Mouse (Mus musculus) myocyte (in vitro differentiated cells): ENCODE data around the gene Myh7. TPM values are rescaled to one million over a fixed set of nuclear protein-coding genes. Genes with fewer than 3 reads are reported as not detected.

Experiments
- H3K27me3 ChIP-seq: one replicate; pipeline ENCODE4 v1.6.1; 2011; ENCODE audit not compliant: control insufficient read depth, insufficient read depth, insufficient read length
- H3K36me3 ChIP-seq: one replicate; pipeline ENCODE4 v1.6.1; 2011; ENCODE audit not compliant: control insufficient read depth, insufficient read depth
- H3K4me2 ChIP-seq: one replicate; pipeline ENCODE4 v1.6.1; 2011; ENCODE audit warnings: low read depth, control low read depth
- H3K4me3 ChIP-seq: one replicate; pipeline ENCODE4 v1.5.1; 2011; ENCODE audit warnings: mild to moderate bottlenecking, control low read depth, moderate library complexity
- H3K79me2 ChIP-seq: one replicate; pipeline ENCODE4 v1.6.1; 2011; ENCODE audit not compliant: control insufficient read depth, insufficient read depth
- H3ac ChIP-seq: one replicate; pipeline ENCODE4 v1.6.1; 2011; ENCODE audit not compliant: control insufficient read depth, insufficient read length
- CEBPB ChIP-seq: IDR thresholded peaks from 2 replicates; pipeline ENCODE4 v1.6.1; 2011; ENCODE audit warnings: mild to moderate bottlenecking, moderate library complexity; ENCODE audit not compliant: poor library complexity, insufficient read depth, severe bottlenecking
- E2F4 ChIP-seq: IDR thresholded peaks from one replicate; pipeline ENCODE4 v1.6.1; 2011; ENCODE audit warnings: mild to moderate bottlenecking, control low read depth, moderate library complexity; ENCODE audit not compliant: insufficient read depth
- MAX ChIP-seq: IDR thresholded peaks from one replicate; pipeline ENCODE4 v1.6.1; 2011; ENCODE audit warnings: low read depth, mild to moderate bottlenecking, control low read depth
- MYOD1 ChIP-seq, 3 experiments: IDR thresholded peaks; one replicate each; pipeline ENCODE4 v1.6.1; 2011; ENCODE audit warnings: control low read depth in 2 of 3, low read depth in 2 of 3, mild to moderate bottlenecking in 2 of 3, moderate library complexity in 1 of 3; ENCODE audit not compliant: insufficient read length in 2 of 3, control insufficient read depth in 1 of 3
- MYOG ChIP-seq, 3 experiments: IDR thresholded peaks; one replicate each; pipeline ENCODE4 v1.6.1; 2011; ENCODE audit warnings: control low read depth in 2 of 3, low read depth in 2 of 3, mild to moderate bottlenecking in 2 of 3; ENCODE audit not compliant: insufficient read length in 2 of 3, control insufficient read depth in 1 of 3, insufficient read depth in 1 of 3
- POLR2A ChIP-seq: IDR thresholded peaks from one replicate; pipeline ENCODE4 v1.6.1; 2011; ENCODE audit warnings: low read depth, mild to moderate bottlenecking, control low read depth, moderate library complexity; ENCODE audit not compliant: insufficient read length
- POLR2AphosphoS2 ChIP-seq: IDR thresholded peaks from one replicate; pipeline ENCODE4 v1.6.1; 2011; ENCODE audit warnings: low read depth, control low read depth; ENCODE audit not compliant: insufficient read length
- REST ChIP-seq: IDR thresholded peaks from one replicate; pipeline ENCODE4 v1.6.1; 2011; ENCODE audit warnings: mild to moderate bottlenecking, control low read depth, moderate library complexity; ENCODE audit not compliant: insufficient read depth, insufficient read length
- SRF ChIP-seq: IDR thresholded peaks from one replicate; pipeline ENCODE4 v1.6.1; 2011; ENCODE audit warnings: low read depth; ENCODE audit not compliant: control insufficient read depth, insufficient read length
- TCF12 ChIP-seq: IDR thresholded peaks from one replicate; pipeline ENCODE4 v1.6.1; 2011; ENCODE audit warnings: mild to moderate bottlenecking, control low read depth; ENCODE audit not compliant: poor library complexity, insufficient read depth, severe bottlenecking
- TCF3 ChIP-seq: IDR thresholded peaks from one replicate; pipeline ENCODE4 v1.6.1; 2011; ENCODE audit warnings: low read depth, control low read depth; ENCODE audit not compliant: insufficient read length
- USF1 ChIP-seq: IDR thresholded peaks from one replicate; pipeline ENCODE4 v1.6.1; 2011; ENCODE audit warnings: low read depth, mild to moderate bottlenecking, control low read depth, moderate library complexity
- polyA plus RNA-seq: library from polyadenylated mRNA; unstranded; fragments of >200 nt; fragmentation: generic; extraction: Trizol; gene quantifications from one replicate; pipeline ENCODE4 v1.2.1, GENCODE M21; 2012; ENCODE audit warnings: missing spikeins

The Myh7 gene
- polyA plus RNA-seq, 1 experiment: 56.5 TPM

DNA sequence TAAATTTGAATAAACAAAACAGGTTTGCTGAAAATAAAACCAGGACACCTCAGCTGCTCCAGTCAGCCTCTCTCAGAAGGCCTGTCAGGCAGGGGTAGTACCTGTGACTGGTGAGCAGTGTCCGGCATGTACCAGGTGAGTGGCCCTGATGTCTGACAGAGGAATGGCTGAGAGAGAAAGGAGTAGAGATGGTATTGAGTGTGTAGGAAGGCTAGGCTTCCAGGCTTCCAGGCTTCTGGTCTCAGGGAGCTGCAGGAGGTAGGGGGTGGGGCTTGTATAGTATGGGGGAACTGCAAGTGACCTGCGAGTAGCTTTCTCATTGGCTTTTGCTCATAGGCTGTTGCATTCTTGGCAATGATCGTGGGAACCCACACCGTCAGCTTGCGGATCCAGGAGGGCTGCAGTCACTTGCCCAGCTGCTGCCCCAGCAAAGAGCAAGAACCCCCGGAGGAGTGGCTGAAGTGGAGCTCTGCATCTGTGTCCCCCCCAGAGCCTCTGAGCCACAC lies 61.7 kb downstream of the Myh7 start, which contains the start of gene Il25:
Gene Il25 (plus strand): TSS at position 51 of the 506 bp plus-strand sequence.
- Histone ChIP-seq H3K4me3 (no peak within 1 kb of the TSS), H3K27me3 (peaks cover 21% of the 10 kb centered on the region), H3K36me3 (no peaks in the 10 kb centered on the region), H3K4me2 (no peak within 1 kb of the TSS), H3K79me2 (no peaks in the 10 kb centered on the region), H3ac (no peak within 1 kb of the TSS)
- TF ChIP-seq MYOG (IDR thresholded peaks at IDR 0.05; ENCODE audit: control insufficient read depth in 1 of 3, insufficient read depth in 1 of 3, insufficient read length in 2 of 3, low read depth in 2 of 3) (peak in 1 of 3 experiments; percentile 9), REST (no peak)

DNA sequence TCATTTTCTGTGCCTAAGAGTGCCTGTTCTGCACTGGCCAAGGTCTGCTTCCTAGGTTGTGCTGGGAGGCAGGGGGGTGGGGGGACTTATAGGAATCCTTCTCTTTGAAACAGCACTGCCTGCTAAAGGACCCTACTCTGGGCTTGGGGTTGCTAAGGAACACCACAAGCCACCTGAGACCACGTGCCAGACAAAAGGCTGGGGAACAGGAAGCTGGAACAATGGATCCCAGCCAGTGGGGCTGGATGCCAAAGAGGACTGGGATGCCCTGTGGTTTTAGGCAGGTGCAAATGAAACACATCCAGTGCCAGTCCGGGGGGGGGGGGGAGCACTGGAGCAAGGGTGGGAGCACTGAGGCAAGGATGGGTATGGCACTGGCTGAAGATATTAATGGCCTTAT lies 64.0 kb downstream of the Myh7 start:
- Histone ChIP-seq H3ac (no peak overlapping the region), H3K4me3 (no peak overlapping the region), H3K27me3 (peaks cover 32% of the 10 kb centered on the region), H3K4me2 (no peak overlapping the region), H3K36me3 (no peaks in the 10 kb centered on the region), H3K79me2 (no peaks in the 10 kb centered on the region)
- TF ChIP-seq MYOG (IDR thresholded peaks at IDR 0.05; ENCODE audit: control insufficient read depth in 1 of 3, insufficient read depth in 1 of 3, insufficient read length in 2 of 3, low read depth in 2 of 3): peak in 1 of 3 experiments; percentile 44
- TF ChIP-seq SRF: no peak
- no peak for TF ChIP-seq CEBPB
- TF ChIP-seq MAX: no peak
- peak; percentile 29 for TF ChIP-seq USF1
- TF ChIP-seq REST: no peak
- no peak for TF ChIP-seq MYOD1 (IDR thresholded peaks at IDR 0.05; ENCODE audit: control insufficient read depth in 1 of 3, insufficient read length in 2 of 3, low read depth in 2 of 3)
- no peak for TF ChIP-seq TCF12
- no peak for TF ChIP-seq TCF3

DNA sequence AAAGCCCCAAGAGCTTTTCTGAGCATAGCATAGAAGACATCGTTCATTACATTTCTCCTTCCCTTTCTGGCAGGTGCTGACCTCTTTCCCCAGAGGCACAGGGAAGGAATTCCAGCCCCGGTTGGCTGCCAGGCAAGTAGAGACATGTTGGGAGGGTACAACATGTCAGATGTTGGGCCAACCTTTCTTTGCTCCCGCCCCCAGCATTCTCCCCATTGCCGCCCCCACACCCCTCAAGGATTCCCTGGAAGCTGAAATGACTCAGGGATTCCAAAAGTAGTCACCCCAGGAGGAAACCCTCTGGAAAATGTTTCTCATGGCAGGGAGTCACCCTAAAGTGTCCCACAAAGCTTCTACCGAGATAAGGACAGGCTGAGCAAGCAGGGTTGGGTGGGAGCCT lies 64.6 kb downstream of the Myh7 start:
- H3ac ChIP-seq: no peak overlapping the region
- H3K79me2 ChIP-seq: no peaks in the 10 kb centered on the region
- no peak overlapping the region for H3K4me2 ChIP-seq
- TF ChIP-seq CEBPB (no peak), MYOD1 (IDR thresholded peaks at IDR 0.05; ENCODE audit: control insufficient read depth in 1 of 3, insufficient read length in 2 of 3, low read depth in 2 of 3) (peak in 1 of 3 experiments; percentile 3), MYOG (IDR thresholded peaks at IDR 0.05; ENCODE audit: control insufficient read depth in 1 of 3, insufficient read depth in 1 of 3, insufficient read length in 2 of 3, low read depth in 2 of 3) (peak in 1 of 3 experiments; percentile 3)
- H3K4me3 ChIP-seq: no peak overlapping the region
- no peaks in the 10 kb centered on the region for H3K36me3 ChIP-seq
- peaks cover 30% of the 10 kb centered on the region for H3K27me3 ChIP-seq

DNA sequence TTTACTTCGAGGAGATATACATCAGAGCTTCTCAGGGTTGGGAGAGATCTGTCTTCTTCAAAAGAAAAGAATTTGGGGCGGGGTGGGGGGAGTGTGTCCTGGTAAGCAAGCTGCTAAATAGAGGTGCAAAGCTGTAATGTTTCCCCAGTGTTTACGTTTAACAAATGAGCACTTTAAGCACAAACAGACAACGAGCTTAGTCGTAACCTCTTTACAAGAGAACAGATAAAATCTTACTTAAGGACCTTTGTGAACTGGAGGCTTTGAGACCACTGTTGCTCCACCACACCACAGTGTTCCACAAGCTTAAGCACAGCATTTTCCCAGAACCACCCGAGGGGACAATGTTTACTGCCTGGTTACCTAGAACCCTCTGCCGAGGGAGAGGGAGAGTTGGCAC lies 67.1 kb downstream of the Myh7 start:
- Histone ChIP-seq H3K79me2 (no peaks in the 10 kb centered on the region), H3K36me3 (no peaks in the 10 kb centered on the region), H3K4me3 (no peak overlapping the region), H3K4me2 (no peak overlapping the region), H3ac (no peak overlapping the region), H3K27me3 (peaks cover 26% of the 10 kb centered on the region)
- TF ChIP-seq USF1 (no peak), MYOG (IDR thresholded peaks at IDR 0.05; ENCODE audit: control insufficient read depth in 1 of 3, insufficient read depth in 1 of 3, insufficient read length in 2 of 3, low read depth in 2 of 3) (no peak), TCF3 (no peak), TCF12 (no peak), REST (no peak), POLR2AphosphoS2 (no peak), CEBPB (no peak), E2F4 (no peak), MAX (no peak), SRF (no peak), MYOD1 (IDR thresholded peaks at IDR 0.05; ENCODE audit: control insufficient read depth in 1 of 3, insufficient read length in 2 of 3, low read depth in 2 of 3) (no peak), POLR2A (no peak)

DNA sequence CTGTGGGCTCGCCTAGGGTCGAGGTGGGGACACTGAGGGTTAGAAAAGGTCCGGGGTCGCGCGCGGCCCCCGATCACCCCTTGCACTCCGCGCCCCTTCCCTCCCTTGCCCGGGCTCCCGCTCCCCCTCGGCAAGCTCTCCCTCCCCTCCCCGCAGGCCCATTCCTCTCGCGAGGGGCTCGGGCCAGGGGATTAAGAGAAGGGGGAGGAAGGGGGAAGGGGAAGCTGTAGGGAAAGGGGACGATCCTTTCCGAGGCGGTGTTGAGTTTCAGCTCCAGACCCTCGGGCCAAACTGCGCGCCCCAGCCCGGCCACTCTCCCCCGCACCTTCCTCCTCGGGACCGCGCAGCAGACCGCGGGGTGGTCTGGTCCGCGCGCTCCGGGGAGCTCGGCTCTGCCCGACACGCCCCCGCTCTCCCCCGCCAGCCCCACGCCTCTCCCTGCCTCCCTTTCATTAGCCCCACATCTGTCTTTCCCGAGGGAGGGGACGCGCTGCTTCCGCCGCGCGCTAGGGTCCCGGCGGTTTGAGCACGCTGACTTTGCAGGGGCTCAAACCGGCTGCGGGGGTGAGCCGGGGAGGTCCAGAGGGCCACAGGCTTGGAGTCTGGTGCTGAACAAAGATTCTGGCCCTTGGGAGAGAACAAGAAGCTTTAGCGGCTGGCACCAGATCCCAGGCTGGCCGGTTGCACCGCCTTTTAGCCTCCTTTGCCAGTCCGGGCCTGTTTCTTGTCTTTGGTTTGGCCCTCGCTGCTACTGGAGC lies 67.8 kb downstream of the Myh7 start:
- no peak for TF ChIP-seq REST
- TF ChIP-seq MAX: no peak
- no peak for TF ChIP-seq POLR2AphosphoS2
- no peak for TF ChIP-seq MYOD1 (IDR thresholded peaks at IDR 0.05; ENCODE audit: control insufficient read depth in 1 of 3, insufficient read length in 2 of 3, low read depth in 2 of 3)
- TF ChIP-seq CEBPB: no peak
- TF ChIP-seq POLR2A: no peak
- no peak for TF ChIP-seq SRF
- TF ChIP-seq MYOG (IDR thresholded peaks at IDR 0.05; ENCODE audit: control insufficient read depth in 1 of 3, insufficient read depth in 1 of 3, insufficient read length in 2 of 3, low read depth in 2 of 3): no peak
- no peak for TF ChIP-seq TCF3
- TF ChIP-seq E2F4: no peak
- TF ChIP-seq USF1: no peak
- TF ChIP-seq TCF12: no peak
- no peaks in the 10 kb centered on the region for H3K36me3 ChIP-seq
- H3K79me2 ChIP-seq: no peaks in the 10 kb centered on the region
- peaks cover 26% of the 10 kb centered on the region for H3K27me3 ChIP-seq
- H3ac ChIP-seq: no peak overlapping the region
- H3K4me3 ChIP-seq: no peak overlapping the region
- peak overlapping the region; percentile 34 for H3K4me2 ChIP-seq
